Mouse (Mus musculus) limb, embryonic 14.5 days (tissue): ENCODE measurements around the gene Zdhhc6. TPM values are rescaled to one million over a fixed set of nuclear protein-coding genes. Genes with fewer than 3 reads are reported as not detected.

ENCODE experiments used
- ATAC-seq: fragments of 200-750 bp; cut with Nextera tagmentation; 2 replicates; pipeline ENCODE4 v1.8.0; 2017; ENCODE audit warnings: low read depth, moderate number of reproducible peaks, moderate TSS enrichment; ENCODE audit not compliant: low FRiP score
- DNase-seq: peaks from one replicate; pipeline ENCODE4 v3.0.0-alpha.2; 2015; ENCODE audit warnings: low spot score
- H3K27ac ChIP-seq: fragments of 300-500 bp; sonication (generic); replicated peaks from 2 replicates; pipeline ENCODE4 v1.5.1; 2014; ENCODE audit warnings: low read depth, mild to moderate bottlenecking, low read length, moderate library complexity, mixed read lengths
- H3K27me3 ChIP-seq: fragments of 300-500 bp; sonication (generic); 2 replicates; pipeline ENCODE4 v1.6.1; 2014; ENCODE audit warnings: low read length, mixed read lengths; ENCODE audit not compliant: control insufficient read depth, insufficient read depth
- H3K36me3 ChIP-seq: fragments of 300-500 bp; sonication (generic); 2 replicates; pipeline ENCODE4 v1.6.1; 2014; ENCODE audit warnings: mild to moderate bottlenecking, low read length, moderate library complexity, mixed read lengths; ENCODE audit not compliant: control insufficient read depth, insufficient read depth
- H3K4me1 ChIP-seq: fragments of 300-500 bp; sonication (generic); 2 replicates; pipeline ENCODE4 v1.6.1; 2014; ENCODE audit warnings: antibody characterized with exemption, low read length, mixed read lengths; ENCODE audit not compliant: control insufficient read depth, insufficient read depth
- H3K4me2 ChIP-seq: fragments of 300-500 bp; sonication (generic); replicated peaks from 2 replicates; pipeline ENCODE4 v1.6.1; 2014; ENCODE audit warnings: low read depth, mild to moderate bottlenecking, low read length, moderate library complexity; ENCODE audit not compliant: severe bottlenecking
- H3K4me3 ChIP-seq: fragments of 300-500 bp; sonication (generic); replicated peaks from 2 replicates; pipeline ENCODE4 v1.5.1; 2014; ENCODE audit warnings: low read length
- H3K9ac ChIP-seq: fragments of 300-500 bp; sonication (generic); 2 replicates; pipeline ENCODE4 v1.6.1; 2014; ENCODE audit warnings: mild to moderate bottlenecking, low read depth, low read length, moderate library complexity; ENCODE audit not compliant: severe bottlenecking
- H3K9me3 ChIP-seq: fragments of 300-500 bp; sonication (generic); 2 replicates; pipeline ENCODE4 v1.6.1; 2016; ENCODE audit warnings: low read length; ENCODE audit not compliant: control insufficient read depth
- POLR2A ChIP-seq: fragments of 200-500 bp; IDR thresholded peaks from 2 replicates; pipeline ENCODE4 v1.8.0; 2012; ENCODE audit warnings: inconsistent platforms, mild to moderate bottlenecking, moderate library complexity, borderline replicate concordance; ENCODE audit not compliant: insufficient read depth, insufficient read length; ENCODE audit errors: extremely low read depth
- WGBS: fragments of 180-500 bp; shearing (Covaris S2); extraction: QIAGEN DNeasy Blood & Tissue Kit; methylation state at CpG from one replicate; pipeline ENCODE4 v1.1.7; 2014; 5-methylcytosine and 5-hydroxymethylcytosine counted together
- polyA plus RNA-seq, 2 experiments: library from polyadenylated mRNA; depleted of rRNA in 1 of 2; stranded (reverse) in 1 of 2; unstranded in 1 of 2; fragments of >200 nt; fragmentation: Nextera tagmentation in 1 of 2; extraction: Ambion mirVana in 1 of 2; gene quantifications; 2 replicates each; pipeline versions ENCODE4 v1.2.1 to v1.2.3; 2012 to 2014

The Zdhhc6 gene
- polyA plus RNA-seq, 2 experiments = 32.6 to 78.9 TPM

DNA sequence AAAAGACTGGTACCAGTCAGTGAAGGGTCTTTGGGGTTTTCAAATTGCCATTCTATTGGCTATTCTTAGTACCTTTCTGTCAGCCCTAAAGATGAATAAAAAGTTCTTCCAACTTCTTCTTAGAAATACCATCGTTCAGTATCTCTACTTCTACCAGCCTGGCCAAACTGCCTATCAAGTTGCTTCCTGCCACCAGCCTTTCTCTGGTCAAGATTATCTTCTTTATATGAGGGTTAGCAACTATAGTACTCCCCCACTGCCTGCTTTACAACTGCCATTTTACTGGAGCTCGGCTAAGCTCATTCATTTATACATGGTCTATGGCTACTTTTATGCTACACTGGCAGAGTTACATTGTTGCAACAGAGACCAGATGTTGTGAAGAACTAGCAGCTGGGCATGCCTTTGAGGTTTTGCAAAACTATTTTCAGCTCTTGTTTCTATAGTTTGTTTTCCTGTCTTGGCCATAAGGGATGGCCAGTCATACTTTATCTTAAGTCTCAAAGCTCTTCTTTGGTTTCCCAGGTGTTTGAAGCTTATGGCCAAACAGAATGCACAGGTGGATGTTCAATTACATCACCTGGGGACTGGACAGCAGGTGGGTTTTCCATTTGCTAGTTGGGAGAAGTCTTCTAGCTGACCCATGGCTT, 25.1 kb downstream of the Zdhhc6 start:
- WGBS = 75% methylated on average over 2 of the region's 2 CpGs
- Histone ChIP-seq H3K4me2 (no peak overlapping the region), H3K9me3 (no peaks in the 10 kb centered on the region), H3K9ac (no peak overlapping the region), H3K4me1 (no peaks in the 10 kb centered on the region), H3K27me3 (no peaks in the 10 kb centered on the region), H3K4me3 (no peak overlapping the region), H3K36me3 (peaks cover 9% of the 10 kb centered on the region), H3K27ac (no peak overlapping the region)
- no peak for DNase-seq
- no peak for ATAC-seq
- TF ChIP-seq POLR2A = no peak

GRCm38 (mm10) chr19:55288974-55289373, 26.9 kb downstream of the Zdhhc6 start:
- H3K27ac ChIP-seq = no peak overlapping the region
- DNase-seq = no peak
- no peak overlapping the region for H3K4me3 ChIP-seq
- no peak overlapping the region for H3K4me2 ChIP-seq
- no peak overlapping the region for H3K9ac ChIP-seq
- no peaks in the 10 kb centered on the region for H3K9me3 ChIP-seq
- no peak for ATAC-seq
- H3K36me3 ChIP-seq = no peaks in the 10 kb centered on the region
- H3K4me1 ChIP-seq = no peaks in the 10 kb centered on the region
- no peak for TF ChIP-seq POLR2A
- H3K27me3 ChIP-seq = no peaks in the 10 kb centered on the region

DNA sequence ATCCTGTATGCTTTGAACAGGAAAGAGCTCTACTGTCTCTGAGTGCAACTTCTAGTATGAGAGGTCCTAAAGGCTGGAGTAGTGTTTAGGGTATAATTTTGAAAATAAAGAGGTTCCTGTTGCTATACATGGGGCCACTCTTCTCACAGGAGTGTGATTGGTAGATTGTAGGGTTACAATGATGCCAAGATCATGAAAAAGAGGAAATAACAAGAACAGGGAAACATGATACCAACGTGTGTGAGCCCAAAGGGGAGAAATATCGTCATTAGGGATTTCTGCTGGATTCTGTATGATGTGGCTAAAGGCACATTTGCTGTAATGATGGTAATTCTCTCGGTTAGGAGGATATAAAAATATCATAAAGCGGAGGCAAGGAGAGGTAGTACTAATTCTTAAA, 29.8 kb downstream of the Zdhhc6 start:
- WGBS = 66% methylated on average over 4 of the region's 4 CpGs

GRCm38 (mm10) chr19:55284093-55284492, 31.7 kb downstream of the Zdhhc6 start:
- TF ChIP-seq POLR2A = no peak
- Histone ChIP-seq H3K9me3 (no peaks in the 10 kb centered on the region), H3K27ac (no peak overlapping the region), H3K4me1 (no peaks in the 10 kb centered on the region), H3K4me3 (no peak overlapping the region), H3K4me2 (no peak overlapping the region), H3K9ac (no peak overlapping the region), H3K36me3 (no peaks in the 10 kb centered on the region; the same call in 1 of the 2 replicates), H3K27me3 (no peaks in the 10 kb centered on the region)
- DNase-seq (no peak), ATAC-seq (no peak)
- 85% methylated on average over 4 of the region's 4 CpGs for WGBS

More for the DNA sequence above, 29.8 kb downstream of the Zdhhc6 start:
- Histone ChIP-seq H3K4me2 (no peak overlapping the region), H3K27me3 (no peaks in the 10 kb centered on the region), H3K9me3 (no peaks in the 10 kb centered on the region), H3K4me1 (no peaks in the 10 kb centered on the region), H3K36me3 (no peaks in the 10 kb centered on the region; the same call in 1 of the 2 replicates), H3K27ac (no peak overlapping the region), H3K4me3 (no peak overlapping the region), H3K9ac (no peak overlapping the region)
- no peak for TF ChIP-seq POLR2A
- DNase-seq = no peak
- ATAC-seq = no peak

DNA sequence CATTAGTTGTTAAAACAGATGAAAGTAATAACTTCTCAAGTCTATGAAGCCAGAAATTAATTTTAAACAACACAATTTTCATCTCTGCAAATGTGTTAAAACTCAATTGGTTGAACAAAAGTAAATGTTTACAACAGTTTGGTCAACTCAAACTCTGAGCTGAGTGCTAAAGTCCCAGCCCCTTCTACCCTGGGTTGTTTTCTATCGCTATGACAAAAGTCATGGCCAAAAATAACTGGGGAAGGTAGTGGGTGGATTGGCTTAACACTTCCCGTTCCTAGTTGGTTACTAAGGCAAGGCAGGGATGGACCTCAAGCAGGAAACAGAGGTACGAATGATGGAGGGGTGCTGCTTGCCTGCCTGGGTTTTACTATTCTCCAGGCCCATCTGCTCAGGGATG, 39.1 kb downstream of the Zdhhc6 start:
- no peak overlapping the region for H3K4me2 ChIP-seq
- WGBS = 90% methylated on average over 3 of the region's 3 CpGs

More for the DNA sequence above, 39.1 kb downstream of the Zdhhc6 start:
- no peaks in the 10 kb centered on the region for H3K9me3 ChIP-seq
- no peaks in the 10 kb centered on the region; the same call in 1 of the 2 replicates for H3K36me3 ChIP-seq
- no peak for TF ChIP-seq POLR2A
- DNase-seq (no peak), ATAC-seq (no peak)
- no peak overlapping the region for H3K4me3 ChIP-seq
- H3K27me3 ChIP-seq = no peaks in the 10 kb centered on the region
- H3K9ac ChIP-seq = no peak overlapping the region
- no peaks in the 10 kb centered on the region for H3K4me1 ChIP-seq
- H3K27ac ChIP-seq = no peak overlapping the region
